Mouse (Mus musculus) cerebellum, postnatal 14 days (tissue): ENCODE results near the gene Rap1b.

ENCODE experiments used
- DNase-seq, 2 experiments: peaks; one replicate each; pipeline ENCODE4 v3.0.0; 2021; ENCODE audit warnings: mixed read lengths in 2 of 2

Rap1b gene

DNA sequence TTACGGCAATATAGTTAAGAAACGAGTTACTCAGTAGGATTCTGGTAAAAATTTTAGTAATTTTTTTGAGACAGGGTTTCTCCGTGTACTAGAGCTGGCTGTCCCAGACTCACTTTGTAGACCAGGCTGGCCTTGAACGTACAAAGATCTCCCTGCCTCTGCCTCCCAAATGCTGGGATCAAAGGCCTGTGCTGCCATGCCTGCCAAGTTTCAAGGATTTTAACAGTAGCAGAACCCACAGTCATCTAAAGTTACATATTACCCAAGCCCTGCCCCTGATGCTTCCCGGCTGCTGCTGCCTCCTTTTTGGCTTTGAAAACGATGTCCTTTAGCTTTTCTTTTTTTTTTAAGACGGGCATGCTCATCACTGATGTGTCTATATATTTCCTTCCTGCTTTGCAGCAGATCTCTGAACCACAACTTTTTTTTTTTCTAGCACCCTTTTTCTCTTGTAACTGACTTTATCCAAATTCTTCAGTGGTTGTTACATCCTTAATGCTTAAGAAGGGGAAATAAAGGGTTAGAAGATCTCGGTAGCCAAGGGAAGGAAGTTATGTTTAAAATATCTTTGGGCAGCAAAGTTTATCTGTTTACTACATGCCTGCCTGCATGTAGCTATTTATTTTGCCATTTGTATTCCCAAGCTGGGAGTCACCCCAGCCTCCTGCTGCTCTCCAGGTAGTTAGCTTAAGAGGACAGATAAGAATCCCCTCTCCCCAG lies 10.3 kb upstream of the Rap1b start:
- no peak for DNase-seq

DNA sequence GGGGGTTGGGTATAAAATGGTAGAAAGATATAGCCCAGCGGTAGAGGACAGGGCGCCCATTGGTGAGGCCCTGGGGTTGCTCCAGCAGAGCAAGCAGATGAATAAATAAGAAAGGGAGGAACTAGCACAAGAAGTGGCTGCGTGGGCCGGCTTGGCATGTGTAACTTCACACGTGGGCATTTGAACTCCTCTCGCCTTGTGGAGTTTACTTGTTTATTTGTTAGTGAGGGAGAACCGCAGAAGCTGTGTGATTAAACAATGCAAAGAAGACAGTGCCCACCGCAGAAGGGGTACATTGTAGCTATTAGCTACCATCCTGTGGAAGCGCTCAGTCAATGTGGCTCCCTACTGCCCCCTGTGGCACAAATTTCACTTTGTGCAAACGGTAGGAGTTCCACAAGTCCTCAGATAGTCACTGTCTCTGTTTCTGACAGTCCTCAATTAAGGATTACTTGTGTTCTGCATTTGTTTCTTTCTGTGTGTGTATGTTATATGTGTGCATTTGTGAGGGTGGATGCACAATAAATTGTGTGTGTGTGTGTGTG lies 6.9 kb upstream of the Rap1b start:
- peak in 1 of 2 experiments; percentile 14 for DNase-seq

DNA sequence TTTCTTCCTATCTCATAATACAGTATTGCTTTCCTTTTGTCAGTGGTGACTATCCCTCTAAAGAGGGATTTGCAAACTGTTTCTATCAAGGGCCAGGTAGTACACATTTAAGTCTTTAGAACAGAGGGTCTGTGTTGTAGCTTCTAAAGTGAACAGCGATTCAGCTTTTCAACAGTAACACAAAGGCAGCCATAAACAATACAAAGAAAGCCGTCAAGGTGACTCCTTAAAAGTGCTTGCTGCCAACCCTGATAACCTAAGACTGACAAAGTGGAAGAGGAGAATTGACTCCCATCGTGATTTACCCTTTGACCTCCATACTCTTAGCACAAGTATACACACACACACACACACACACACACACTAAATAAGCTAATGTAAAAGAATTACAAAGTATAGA lies 3.1 kb upstream of the Rap1b start:
- DNase-seq = no peak

DNA sequence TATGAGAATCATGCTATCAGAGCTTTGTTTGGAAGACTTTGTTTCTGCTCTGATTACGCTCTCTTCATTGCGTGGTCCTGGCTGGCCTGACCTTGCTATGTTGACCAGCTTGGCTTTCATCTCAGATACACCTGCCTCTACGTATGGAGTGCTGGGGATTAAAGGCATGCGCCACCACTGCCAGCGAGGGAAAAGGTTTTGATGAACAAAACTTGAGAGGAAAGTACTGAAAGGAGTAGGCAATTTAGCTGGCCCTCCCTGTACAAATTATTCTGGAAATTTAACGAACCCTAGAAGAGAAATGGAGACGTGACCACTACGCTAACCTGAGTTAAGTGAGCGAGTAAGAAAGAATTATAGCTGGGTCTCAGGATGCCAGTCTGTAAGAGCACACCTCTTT lies 961 bp upstream of the Rap1b start:
- peak in 1 of 2 experiments; percentile 21 for DNase-seq

DNA sequence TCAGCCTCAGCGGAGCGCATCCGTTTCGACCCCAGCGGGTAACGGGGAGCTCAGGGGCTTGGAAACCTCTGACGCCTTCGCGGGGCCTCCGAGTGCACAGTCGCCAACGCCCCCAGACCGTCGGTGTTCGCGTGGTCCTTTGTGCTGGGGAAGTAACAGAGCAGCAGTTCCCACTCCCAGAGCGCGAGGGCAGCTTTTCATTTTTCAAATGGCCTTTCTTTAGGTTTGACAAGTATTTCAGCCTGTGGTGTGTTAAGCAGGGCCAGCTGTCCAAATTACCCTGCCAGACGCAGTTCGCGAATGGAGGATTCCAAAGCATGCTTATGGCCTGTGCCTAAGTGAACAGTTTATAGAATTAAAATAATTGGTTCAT lies 411 bp upstream of the Rap1b start:
- no peak for DNase-seq

DNA sequence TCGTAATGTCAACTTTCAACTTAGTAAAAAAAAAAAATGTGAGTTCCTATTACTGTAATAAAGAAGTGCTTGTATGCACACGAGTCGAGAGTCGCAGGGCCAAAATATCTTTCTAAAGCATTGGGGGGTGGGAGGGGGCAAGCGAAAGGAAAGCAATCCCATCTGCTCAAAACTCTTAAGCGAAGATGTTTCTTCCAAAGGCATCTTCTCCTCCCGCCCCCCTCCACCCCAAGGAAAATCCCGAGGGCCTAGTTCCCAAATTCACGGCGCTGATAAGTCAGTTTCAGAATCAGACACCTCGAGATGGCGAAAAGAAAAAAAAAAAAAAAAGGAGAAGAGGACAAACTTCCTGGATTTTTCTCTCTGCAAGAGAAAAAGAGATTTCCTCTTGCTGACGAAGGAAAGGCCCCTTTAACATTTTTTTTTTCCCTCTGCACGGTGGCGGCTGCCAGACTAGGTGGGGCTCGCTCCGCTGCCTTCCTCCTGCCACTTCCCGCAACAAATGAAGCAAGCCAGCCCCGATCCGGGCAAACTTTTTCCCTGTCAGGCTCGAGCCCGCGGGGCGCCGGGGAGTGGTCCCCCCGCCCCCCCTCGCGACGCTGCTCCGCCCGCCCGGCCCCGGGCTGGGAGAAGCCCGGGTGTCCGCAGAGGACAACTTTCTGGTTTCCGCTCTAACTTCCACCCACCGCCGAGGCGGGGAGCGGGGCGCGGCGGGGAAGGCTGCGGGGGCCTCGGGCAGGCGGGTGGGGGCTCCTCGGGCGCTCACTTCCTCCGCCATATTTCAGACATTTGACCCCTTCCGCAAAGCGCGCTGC lies 846 bp downstream of the Rap1b start:
- DNase-seq = peak; percentile 70

DNA sequence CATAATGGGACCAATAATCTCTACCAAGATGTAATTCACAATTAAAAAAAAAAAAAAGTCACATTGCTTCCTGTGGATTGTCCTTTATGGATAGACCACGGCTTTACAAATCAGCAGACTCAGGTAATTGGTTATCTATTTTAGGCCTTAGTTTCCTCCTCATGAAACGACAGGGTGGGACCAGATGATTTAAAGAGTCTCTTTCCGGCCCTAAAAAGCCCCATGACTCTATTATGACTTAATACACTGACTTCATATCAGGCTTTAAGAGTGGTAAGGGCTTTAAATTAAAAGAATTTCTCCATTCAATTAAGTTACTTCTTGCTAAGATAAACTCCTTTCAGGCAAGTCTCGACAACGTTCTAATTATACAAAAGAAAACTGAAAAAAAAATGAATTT lies 1.6 kb downstream of the Rap1b start:
- DNase-seq = no peak

DNA sequence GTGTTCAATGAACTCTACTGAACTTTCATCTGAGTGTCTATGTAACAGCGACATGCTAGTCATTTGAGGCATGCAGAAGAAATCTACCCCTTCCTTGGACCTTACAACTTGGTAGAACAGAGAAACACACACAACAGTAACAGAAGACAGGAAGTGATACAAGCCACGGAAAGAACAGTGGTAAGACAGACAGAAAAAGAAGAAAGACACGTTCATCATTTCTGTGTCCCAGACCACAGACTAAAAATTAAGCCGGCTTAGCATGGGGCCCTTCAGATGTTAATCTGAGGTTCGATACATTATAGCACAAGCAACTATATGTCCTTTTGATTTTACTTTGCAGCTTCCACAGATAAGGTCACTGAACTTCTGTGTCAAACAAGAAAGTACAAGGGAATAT lies 2.1 kb downstream of the Rap1b start:
- DNase-seq = no peak

DNA sequence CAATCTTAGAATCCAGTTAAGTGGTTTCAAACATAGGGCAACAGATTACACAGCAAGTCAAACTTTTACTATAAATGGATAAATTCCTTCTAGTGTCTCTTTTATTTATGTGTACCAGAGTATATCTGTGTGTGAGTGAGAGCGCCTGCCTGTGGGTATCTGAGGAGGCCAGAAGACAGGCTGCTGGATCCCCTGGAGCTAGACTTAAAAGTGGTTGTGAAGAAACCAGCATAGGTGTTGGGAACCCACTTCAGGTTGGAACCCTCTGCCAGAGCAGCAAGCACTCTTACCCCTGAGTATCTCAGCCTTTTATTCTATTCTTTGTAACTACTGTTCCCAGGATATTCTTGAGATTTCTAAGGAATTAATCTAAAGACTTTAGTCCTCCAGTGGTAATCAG lies 4.1 kb downstream of the Rap1b start:
- DNase-seq = no peak

DNA sequence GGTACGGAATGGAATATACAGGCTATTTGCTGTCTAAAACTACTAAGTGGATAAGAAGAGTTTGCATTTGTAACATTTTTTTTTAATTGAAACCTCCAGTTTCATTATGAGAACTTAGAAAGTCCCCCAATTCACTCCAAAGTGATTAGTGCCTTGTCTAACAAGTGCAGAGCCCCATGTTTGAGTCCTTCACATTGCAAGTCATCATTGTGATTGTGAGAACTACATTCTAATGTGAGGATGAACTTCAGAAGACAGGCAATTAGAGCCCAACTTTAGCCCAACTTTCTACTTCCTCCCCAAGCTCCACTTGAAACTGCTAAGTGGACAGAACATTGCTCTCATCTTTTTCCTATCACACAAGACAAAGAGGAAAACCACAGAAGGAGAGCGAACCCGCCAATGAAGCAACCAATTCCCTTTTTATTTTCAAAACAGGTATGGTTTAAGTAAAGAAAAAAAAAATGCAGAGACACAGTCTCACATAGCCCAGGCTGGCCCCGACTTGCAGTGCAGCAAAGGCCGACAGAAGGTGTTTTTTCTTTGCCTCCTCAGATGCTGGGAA lies 5.3 kb downstream of the Rap1b start:
- DNase-seq = no peak

DNA sequence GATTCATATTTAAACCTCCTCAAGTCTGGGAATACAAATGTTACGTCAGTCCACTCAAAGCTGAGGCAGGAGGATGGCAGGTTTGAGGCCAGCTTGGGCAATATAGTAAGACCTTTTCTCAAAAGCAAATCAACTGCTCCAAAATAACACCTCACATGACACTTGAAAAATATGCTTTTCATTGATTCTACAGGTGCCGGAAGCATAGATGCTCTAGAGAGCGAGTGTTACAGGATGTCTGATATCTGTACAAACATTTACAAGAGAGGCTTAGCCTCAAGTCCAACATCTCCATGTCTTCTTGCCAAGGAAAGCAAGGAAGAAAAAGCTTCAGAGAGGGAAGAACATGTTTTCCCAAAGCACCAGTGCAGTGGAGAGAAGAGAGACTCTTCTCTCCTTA lies 6.1 kb downstream of the Rap1b start:
- DNase-seq = no peak

DNA sequence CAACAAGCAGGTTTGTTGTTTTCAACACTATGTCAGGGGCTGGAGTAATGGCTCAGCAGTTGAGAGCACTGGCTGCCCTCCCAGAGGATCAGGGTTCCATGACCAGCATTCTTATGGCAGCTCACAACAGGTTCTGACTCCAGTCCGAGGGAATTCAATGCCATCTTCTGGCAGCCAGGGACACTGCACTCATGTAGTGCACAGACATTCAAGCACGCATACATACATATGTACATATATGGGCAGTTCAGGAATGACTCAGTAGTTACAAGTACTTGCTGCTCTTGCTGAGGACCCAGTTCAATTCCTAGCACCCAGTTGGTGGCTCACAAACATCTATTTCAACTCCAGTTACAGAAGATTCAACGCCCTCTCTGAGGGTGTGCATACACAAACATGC lies 6.9 kb downstream of the Rap1b start:
- DNase-seq = no peak

DNA sequence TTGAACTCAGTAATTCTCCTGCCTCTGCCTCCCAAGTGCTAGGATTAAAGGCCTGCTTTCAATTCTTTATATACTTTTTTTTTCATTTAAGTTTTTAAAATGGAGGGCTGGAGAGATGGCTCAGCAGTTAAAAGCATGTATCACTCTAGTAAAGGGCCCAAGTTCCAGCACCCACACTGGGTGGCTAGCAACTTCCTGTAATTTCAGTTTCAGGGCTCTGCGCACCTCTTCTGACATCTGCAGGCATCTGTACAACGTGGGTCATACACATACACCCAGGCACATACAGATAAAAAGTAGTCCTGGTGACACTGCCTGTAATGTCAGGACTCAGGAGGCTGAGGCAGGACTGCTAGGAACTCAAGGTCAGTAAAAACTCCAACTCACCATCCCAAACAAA lies 9.5 kb downstream of the Rap1b start:
- no peak for DNase-seq

DNA sequence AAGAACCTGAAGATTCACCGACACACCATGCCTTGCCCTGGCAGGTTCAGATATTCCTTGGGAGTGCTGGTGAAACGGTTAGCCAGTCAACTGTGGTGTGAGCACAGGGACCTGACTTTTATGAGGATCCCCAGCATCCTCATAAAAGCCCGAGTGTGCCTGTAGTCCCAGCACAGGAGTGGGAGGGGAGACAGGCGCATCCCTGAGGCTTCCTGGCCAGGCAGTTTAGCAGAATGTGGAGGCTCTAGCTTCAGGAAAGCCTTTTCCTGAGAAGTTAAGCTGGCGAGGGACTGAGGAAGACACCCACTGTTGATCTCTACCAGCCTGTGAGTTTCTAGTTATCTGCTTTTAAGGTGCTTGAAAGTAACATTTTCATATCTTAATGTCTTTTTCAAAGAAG lies 10.4 kb downstream of the Rap1b start:
- no peak for DNase-seq

DNA sequence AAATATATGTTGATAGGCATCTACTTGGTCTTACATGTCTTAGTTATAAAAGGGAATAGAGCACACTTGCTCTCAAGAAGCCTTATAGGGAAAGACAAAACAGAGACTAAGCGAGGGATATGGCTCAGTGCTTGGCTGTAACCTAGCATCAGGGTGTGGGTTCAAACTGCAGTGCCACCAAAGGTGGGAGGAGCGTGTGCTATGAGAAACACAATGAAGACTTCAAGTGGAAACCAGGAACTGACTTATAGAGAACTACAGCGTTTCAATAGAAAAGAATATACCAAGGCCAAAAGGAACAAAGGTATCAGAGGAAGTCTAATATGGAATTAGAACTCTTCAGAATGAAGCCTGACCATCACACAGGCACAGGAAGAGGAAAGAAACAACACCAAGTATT lies 15.0 kb downstream of the Rap1b start:
- no peak for DNase-seq

DNA sequence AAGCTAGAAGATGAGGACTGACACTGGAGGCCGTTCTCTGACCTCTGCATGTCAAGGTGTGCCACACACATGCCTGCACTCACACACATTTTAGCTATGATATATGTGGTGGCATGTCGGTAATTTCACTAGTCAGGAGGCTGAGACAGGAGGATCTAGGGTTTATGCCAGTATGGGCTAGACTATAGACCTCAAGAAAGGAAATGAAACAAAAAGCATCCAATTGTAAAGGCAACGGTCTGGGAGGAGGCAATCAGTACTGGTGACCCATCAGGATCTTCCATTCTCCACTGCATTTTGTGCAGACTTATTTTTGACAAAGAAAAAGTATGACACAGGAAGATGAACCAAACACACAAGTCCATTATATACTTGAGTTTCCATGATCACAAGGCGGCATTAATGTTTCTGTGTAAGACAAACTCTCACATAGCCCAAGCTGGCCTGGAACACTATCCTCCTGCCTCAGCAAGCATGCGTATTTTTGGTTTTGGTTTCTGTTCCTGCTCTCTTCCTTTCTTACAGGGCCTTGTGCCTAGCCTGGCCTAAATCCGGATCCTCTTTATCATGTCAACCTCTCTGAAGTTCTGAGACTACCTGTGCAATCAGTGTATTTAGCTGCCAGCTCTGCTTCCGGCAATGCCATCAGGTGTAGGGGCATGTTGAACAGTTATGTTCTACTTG lies 16.2 kb downstream of the Rap1b start:
- no peak for DNase-seq

DNA sequence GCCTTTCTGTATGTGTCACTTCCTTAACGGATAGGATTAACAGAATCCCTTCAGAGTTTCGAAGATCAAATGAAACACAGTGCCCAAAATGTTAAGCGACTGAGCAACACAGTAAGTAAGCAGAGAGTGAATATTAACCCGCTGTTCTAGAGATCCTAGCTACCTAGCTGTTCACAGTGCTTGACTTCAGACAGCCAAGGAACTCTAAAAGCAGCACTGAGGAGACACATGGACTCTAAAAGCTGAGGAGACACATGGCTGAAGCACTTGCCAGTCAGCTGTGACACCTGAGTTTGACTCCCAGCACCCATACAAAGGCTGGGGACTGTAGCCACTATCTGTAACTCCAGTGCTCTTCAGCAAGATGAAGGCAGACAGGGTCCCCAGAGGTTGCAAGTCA lies 16.8 kb downstream of the Rap1b start:
- no peak for DNase-seq

DNA sequence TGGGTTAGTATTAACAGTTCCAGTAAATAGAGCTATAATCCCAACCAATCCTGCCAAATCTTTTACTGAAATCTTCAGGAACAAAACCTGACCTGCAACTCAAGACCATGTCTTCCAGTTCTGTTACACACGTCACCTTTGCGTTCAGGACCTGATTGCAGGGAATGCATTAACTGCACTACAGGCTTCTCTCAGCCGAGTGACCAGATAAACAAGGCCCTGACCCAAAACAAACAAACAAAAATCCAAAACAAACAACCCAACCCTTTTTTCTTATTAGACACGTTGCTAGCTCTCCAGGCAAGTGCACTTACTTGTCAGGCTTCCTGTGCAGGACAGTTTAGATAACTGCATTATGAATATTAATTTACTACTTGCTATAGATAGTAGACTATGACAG lies 17.3 kb downstream of the Rap1b start:
- no peak for DNase-seq

DNA sequence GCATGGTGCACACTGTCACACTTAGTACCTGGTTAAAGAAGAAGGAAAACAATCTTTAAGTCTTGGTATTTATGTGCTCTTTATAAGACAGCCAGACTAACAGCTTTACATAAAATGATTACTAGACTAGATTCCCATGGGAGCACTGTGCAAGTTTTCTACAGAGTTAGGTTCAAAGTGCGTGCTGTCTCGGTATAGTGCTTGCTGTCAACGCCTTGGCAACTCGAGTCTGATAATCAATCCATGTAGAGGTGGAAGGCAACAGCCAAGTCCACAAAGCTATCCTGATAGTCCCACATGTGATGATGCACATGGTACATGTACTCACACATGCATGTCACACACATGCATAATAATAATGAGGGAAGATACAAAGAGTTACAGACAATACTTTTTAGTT lies 21.2 kb downstream of the Rap1b start:
- no peak for DNase-seq

DNA sequence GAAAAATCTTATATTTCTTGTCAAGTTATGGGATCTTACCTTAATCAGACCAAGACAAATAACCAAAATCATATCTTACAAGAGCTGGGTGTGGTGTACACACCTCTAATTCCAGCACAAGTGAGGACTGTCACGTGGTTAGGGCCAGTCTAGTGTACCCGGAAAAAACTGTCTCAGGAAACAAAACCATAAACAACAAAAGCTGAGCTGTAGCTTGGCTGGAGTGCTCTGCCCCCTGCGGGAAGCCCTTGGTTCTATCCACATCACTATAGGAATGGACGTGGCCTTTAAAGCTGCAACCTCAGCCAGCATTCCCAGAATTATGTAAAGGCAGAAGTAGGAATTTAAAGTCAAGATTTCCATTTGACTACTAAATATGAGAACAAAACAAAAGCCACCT lies 21.7 kb downstream of the Rap1b start:
- DNase-seq = no peak

DNA sequence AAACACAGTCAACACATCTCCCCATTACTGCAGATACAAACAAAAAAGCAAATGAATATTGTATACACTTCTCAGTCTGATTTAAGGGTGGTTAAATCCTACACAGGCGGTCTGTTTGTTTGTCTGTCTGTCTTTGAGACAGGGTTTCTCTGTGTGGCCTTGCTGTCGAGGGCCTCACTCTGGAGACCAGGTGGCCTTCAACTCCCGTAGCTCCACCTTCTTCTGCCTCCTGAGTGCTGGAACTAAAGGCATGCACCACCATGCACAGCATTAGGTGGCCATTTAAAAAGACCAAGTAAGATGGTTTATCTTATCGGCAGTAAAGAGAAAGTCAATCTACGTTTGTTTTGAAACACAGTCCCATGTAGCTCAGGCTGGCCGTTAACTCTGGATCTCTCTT lies 22.5 kb downstream of the Rap1b start:
- DNase-seq = no peak

DNA sequence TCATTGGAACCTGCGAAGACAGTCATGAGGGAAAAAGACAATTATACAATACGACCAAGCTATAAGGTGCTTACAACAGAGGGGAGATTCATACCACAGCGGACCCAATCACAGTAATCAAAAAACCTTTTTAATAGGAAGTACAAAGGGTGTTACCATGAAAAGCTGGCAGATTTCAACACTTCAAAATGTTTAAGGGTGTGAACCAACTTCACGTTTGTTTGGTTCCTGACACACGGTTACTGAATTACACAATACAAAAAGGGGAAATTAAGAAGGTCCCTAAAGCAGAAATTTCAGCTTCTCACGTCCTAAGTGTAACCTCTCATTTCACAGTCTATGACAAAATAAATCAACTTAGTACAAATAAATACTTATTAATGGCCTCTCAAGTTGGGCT lies 27.2 kb downstream of the Rap1b start:
- no peak for DNase-seq

DNA sequence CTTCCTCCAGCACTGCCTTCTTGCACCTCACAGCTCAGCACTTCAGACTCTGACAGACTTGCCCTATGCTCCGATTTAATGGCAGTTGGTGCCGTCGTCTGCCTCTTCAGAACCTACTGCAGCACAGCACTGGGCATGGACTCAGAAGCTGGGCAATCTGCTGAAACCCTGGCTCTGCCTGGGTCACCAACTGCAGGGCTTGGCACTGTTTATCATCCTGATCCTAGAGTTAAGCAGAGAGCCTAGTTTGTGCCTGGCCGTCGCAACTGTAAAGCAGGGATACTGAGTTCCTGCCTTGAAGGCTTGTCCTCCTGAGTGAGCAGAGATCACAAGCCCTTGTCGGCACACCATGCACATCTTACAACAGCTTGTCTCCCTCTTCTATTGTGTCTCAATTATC lies 29.1 kb downstream of the Rap1b start:
- no peak for DNase-seq

DNA sequence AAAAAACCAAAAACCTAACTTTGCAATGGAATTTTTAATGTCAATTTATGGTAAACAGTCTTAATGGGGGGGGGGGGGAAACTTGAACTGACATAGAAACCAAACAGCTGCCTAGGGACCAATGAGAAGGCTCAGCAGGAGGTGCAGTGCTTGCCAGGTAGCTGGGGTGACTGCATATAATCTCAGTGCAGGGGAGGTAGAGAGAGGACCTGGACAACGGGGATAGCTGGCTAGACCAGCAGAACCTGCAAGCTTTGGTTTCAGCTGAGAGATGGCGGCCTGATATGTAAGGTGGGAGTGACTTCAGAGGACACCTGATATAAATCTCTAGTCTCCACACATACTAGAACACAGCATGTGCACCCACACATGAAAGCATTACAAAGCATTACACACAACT lies 33.3 kb downstream of the Rap1b start:
- no peak for DNase-seq
